Mouse (Mus musculus): Measurements from ENCODE around the gene Tenm4.

DNA sequence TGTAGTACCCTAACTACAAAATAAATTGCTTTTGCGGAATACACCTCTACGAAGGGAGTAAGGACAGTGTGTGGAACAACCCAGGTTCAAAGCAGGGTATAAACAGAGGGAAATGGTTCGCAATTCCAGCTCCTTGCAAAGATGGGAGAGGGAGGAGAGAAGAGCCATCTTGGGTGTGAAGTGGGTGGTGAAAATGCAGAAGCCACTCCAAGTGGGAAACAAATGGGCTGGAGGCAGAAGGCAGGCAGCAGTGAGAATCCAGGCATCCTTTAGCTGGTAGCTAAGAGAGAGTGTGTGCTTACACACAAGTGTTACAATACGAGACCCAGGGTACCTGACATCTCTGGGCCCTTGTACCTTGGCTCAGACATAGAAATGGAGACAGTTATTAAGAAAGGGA lies 395.2 kb downstream of the Tenm4 start:
- TF ChIP-seq POLR2A (IDR thresholded peaks at IDR 0.05; ENCODE audit: low read depth, low read length) (no peak), CTCF (IDR thresholded peaks at IDR 0.05; ENCODE audit: extremely low read depth, insufficient read length, insufficient replicate concordance, low read depth, low read length) (no peak)
